Mouse (Mus musculus) kidney, embryonic 15.5 days (tissue): ENCODE measurements around the gene Bdkrb1. TPM values are rescaled to one million over a fixed set of nuclear protein-coding genes. Genes with fewer than 3 reads are reported as not detected.

ENCODE experiments used
- ATAC-seq: fragments of 200-750 bp; cut with Nextera tagmentation; replicated peaks from 2 replicates; pipeline ENCODE4 v1.8.0; 2017; ENCODE audit warnings: moderate TSS enrichment; ENCODE audit not compliant: low FRiP score
- H3K27ac ChIP-seq: fragments of 300-500 bp; sonication (generic); 2 replicates; pipeline ENCODE4 v1.5.1; 2015; ENCODE audit warnings: mild to moderate bottlenecking, inconsistent platforms
- H3K27me3 ChIP-seq: fragments of 300-500 bp; sonication (generic); 2 replicates; pipeline ENCODE4 v1.6.1; 2015; ENCODE audit warnings: inconsistent platforms
- H3K36me3 ChIP-seq: fragments of 300-500 bp; sonication (generic); 2 replicates; pipeline ENCODE4 v1.6.1; 2015; ENCODE audit warnings: inconsistent platforms
- H3K4me1 ChIP-seq: fragments of 300-500 bp; sonication (generic); 2 replicates; pipeline ENCODE4 v1.6.1; 2015; ENCODE audit warnings: inconsistent platforms
- H3K4me2 ChIP-seq: fragments of 300-500 bp; sonication (generic); 2 replicates; pipeline ENCODE4 v1.6.1; 2015; ENCODE audit warnings: moderate library complexity, mild to moderate bottlenecking, inconsistent platforms
- H3K4me3 ChIP-seq: fragments of 300-500 bp; sonication (generic); replicated peaks from 2 replicates; pipeline ENCODE4 v1.5.1; 2015; ENCODE audit warnings: mild to moderate bottlenecking, inconsistent platforms
- H3K9ac ChIP-seq: fragments of 300-500 bp; sonication (generic); 2 replicates; pipeline ENCODE4 v1.6.1; 2015; ENCODE audit warnings: mild to moderate bottlenecking, inconsistent platforms
- H3K9me3 ChIP-seq: fragments of 300-500 bp; sonication (generic); replicated peaks from 2 replicates; pipeline ENCODE4 v1.6.1; 2016; ENCODE audit warnings: inconsistent platforms
- WGBS: fragments of 180-500 bp; shearing (Covaris S2); methylation state at CpG from one replicate; pipeline ENCODE4 v1.1.7; 2015; ENCODE audit warnings: mixed read lengths; 5-methylcytosine and 5-hydroxymethylcytosine counted together
- polyA plus RNA-seq: library from polyadenylated mRNA; unstranded; fragments of >200 nt; fragmentation: Nextera tagmentation; extraction: Ambion mirVana; gene quantifications from 2 replicates; pipeline ENCODE4 v1.2.1, GENCODE M21; 2015

Gene Bdkrb1
- polyA plus RNA-seq, 1 experiment from 2014 or later: 0.12 TPM

DNA sequence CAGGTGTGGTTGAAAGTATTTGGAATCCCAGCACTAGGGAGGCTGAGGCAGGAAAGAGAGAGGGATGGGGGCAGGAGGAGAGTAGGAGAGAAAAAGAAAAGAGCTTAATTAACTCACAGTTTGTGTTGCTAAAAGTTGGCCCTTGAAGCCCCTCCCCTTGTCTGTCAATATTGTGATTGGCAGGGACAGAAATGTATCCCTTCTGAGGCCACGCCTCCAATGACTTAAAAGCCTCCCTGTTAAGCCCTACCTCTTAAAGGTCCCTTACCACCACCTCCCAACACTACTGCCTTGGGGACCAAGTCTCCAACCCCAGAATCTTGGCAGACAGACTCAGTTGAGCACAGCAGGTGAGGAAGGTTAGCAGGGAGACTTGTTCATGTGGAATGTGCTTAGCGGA is 30.3 kb upstream of the Bdkrb1 start:
- H3K27ac ChIP-seq: no peak overlapping the region
- no peaks in the 10 kb centered on the region for H3K36me3 ChIP-seq
- no peaks in the 10 kb centered on the region for H3K4me1 ChIP-seq
- no peaks in the 10 kb centered on the region for H3K27me3 ChIP-seq
- no peak overlapping the region for H3K4me3 ChIP-seq
- H3K9me3 ChIP-seq: no peaks in the 10 kb centered on the region
- WGBS: 77% methylated on average over 2 of the region's 2 CpGs
- no peak overlapping the region for H3K9ac ChIP-seq
- no peak for ATAC-seq
- no peak overlapping the region for H3K4me2 ChIP-seq

DNA sequence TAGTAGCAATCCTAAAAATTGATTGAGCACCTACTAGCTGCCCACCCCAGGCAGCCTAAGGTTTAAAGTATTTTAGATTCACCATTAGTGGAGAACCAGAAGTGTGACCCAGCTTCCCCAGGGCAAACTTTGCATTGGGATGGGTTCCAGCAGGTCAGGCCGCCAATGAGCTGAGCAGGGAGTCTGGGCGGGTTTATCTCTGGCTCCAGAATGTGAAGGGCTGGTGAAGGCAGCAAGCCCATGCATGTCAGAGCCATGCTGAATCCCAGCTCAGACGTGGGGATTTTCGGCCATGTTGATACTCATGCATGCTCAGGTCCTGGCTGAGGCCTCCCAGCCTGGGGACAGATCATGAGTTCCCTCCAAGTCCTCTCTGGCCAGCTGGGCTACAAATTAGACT is 28.5 kb upstream of the Bdkrb1 start:
- Histone ChIP-seq H3K27me3 (no peaks in the 10 kb centered on the region), H3K9me3 (no peaks in the 10 kb centered on the region), H3K27ac (no peak overlapping the region), H3K4me2 (no peak overlapping the region), H3K4me3 (no peak overlapping the region), H3K4me1 (0 out of 2 replicates have a peak, but pooled peaks cover under 1% of the 10 kb centered on the region), H3K9ac (no peak overlapping the region), H3K36me3 (no peaks in the 10 kb centered on the region)
- 93% methylated on average over 4 of the region's 4 CpGs for WGBS
- ATAC-seq: no peak

GRCm38 (mm10) chr12:105580490-105580889 is 22.4 kb upstream of the Bdkrb1 start:
- no peaks in the 10 kb centered on the region for H3K9me3 ChIP-seq
- no peak overlapping the region for H3K4me3 ChIP-seq
- H3K27me3 ChIP-seq: no peaks in the 10 kb centered on the region
- WGBS: 69% methylated on average over 17 of the region's 17 CpGs
- no peak for ATAC-seq
- peaks cover 31% of the 10 kb centered on the region for H3K4me1 ChIP-seq
- no peak overlapping the region for H3K9ac ChIP-seq
- no peaks in the 10 kb centered on the region for H3K36me3 ChIP-seq
- H3K4me2 ChIP-seq: no peak overlapping the region
- H3K27ac ChIP-seq: no peak overlapping the region

GRCm38 (mm10) chr12:105582486-105582885 is 20.4 kb upstream of the Bdkrb1 start:
- Histone ChIP-seq H3K36me3 (no peaks in the 10 kb centered on the region), H3K27ac (no peak overlapping the region), H3K9ac (no peak overlapping the region), H3K4me1 (peaks cover 31% of the 10 kb centered on the region), H3K27me3 (peaks cover 3% of the 10 kb centered on the region), H3K9me3 (no peaks in the 10 kb centered on the region), H3K4me2 (no peak overlapping the region), H3K4me3 (no peak overlapping the region)
- 64% methylated on average over 9 of the region's 9 CpGs for WGBS
- ATAC-seq: no peak

DNA sequence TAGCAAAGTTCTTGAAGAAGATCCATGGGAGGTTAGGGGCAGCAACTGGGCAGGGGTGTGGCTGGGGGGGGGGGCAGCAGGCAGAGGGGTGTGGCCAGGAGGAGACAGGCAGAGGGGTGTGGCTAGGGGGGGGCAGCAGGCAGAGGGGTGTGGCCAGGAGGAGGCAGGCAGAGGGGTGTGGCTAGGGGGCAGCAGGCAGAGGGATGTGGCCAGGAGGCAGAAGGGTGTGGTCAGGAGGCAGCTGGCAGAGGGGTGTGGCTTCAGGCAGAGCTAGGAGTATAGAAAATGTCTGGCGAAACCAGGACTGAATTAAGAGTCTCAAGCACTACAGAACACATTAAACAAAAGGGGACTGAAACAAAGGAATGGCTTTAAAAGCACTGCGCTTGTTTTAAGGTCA is 19.4 kb upstream of the Bdkrb1 start:
- no peak overlapping the region for H3K4me3 ChIP-seq
- H3K4me2 ChIP-seq: no peak overlapping the region
- 18% methylated on average over 2 of the region's 2 CpGs for WGBS
- H3K4me1 ChIP-seq: peaks cover 31% of the 10 kb centered on the region
- no peaks in the 10 kb centered on the region for H3K9me3 ChIP-seq
- no peaks in the 10 kb centered on the region for H3K36me3 ChIP-seq
- no peak overlapping the region for H3K27ac ChIP-seq
- peaks cover 3% of the 10 kb centered on the region for H3K27me3 ChIP-seq
- peak; percentile 80 for ATAC-seq
- no peak overlapping the region for H3K9ac ChIP-seq

DNA sequence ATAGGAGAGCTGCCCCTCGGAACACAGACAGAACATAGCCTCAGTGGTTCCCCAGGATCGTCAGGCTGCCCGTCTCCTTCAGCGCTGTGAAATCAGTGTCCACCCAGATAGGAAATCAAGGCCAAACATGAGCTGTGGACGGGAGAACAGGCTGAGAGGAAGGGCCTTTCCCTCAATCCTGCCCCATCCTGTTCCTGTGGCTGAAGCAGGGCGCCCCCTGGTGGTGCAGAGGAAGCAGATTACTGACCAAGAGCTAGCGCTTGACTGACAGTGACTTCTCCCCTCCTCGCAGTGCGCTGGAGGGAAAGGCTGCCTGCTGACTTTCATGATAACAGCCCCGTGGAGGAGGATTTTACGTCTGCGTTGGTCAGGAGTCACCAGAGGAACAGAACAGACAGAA is 18.0 kb upstream of the Bdkrb1 start:
- H3K4me3 ChIP-seq: no peak overlapping the region
- H3K36me3 ChIP-seq: no peaks in the 10 kb centered on the region
- H3K4me2 ChIP-seq: no peak overlapping the region
- ATAC-seq: peak; percentile 34; the same call in 1 of the 2 replicates
- H3K9me3 ChIP-seq: no peaks in the 10 kb centered on the region
- H3K27me3 ChIP-seq: peaks cover 3% of the 10 kb centered on the region
- H3K9ac ChIP-seq: no peak overlapping the region
- peaks cover 26% of the 10 kb centered on the region for H3K4me1 ChIP-seq
- 15% methylated on average over 11 of the region's 12 CpGs for WGBS
- no peak overlapping the region for H3K27ac ChIP-seq

GRCm38 (mm10) chr12:105587526-105587925 is 15.4 kb upstream of the Bdkrb1 start:
- peaks cover 23% of the 10 kb centered on the region for H3K4me1 ChIP-seq
- H3K4me2 ChIP-seq: no peak overlapping the region
- H3K36me3 ChIP-seq: no peaks in the 10 kb centered on the region
- H3K9ac ChIP-seq: no peak overlapping the region
- H3K27ac ChIP-seq: no peak overlapping the region
- no peak for ATAC-seq
- WGBS: 86% methylated on average over 8 of the region's 8 CpGs
- H3K4me3 ChIP-seq: no peak overlapping the region
- H3K27me3 ChIP-seq: peaks cover 3% of the 10 kb centered on the region
- H3K9me3 ChIP-seq: no peaks in the 10 kb centered on the region

GRCm38 (mm10) chr12:105590786-105591185 is 12.1 kb upstream of the Bdkrb1 start:
- Histone ChIP-seq H3K9ac (no peak overlapping the region), H3K36me3 (no peaks in the 10 kb centered on the region), H3K4me1 (0 out of 2 replicates have a peak, but pooled peaks cover 5% of the 10 kb centered on the region), H3K27ac (no peak overlapping the region), H3K9me3 (no peaks in the 10 kb centered on the region), H3K4me2 (no peak overlapping the region), H3K27me3 (peaks cover 3% of the 10 kb centered on the region), H3K4me3 (no peak overlapping the region)
- no peak for ATAC-seq
- 70% methylated on average over 7 of the region's 7 CpGs for WGBS

- no peak overlapping the region for H3K4me2 ChIP-seq
- H3K9ac ChIP-seq: no peak overlapping the region
- ATAC-seq: no peak
- no peak overlapping the region for H3K4me3 ChIP-seq
- WGBS: 95% methylated on average over 23 of the region's 23 CpGs
- no peaks in the 10 kb centered on the region for H3K9me3 ChIP-seq
- H3K27ac ChIP-seq: no peak overlapping the region
- peaks cover 10% of the 10 kb centered on the region for H3K4me1 ChIP-seq
- H3K36me3 ChIP-seq: no peaks in the 10 kb centered on the region
- H3K27me3 ChIP-seq: no peaks in the 10 kb centered on the region
Measured at GRCm38 (mm10) chr12:105592361-105592761, 10.5 kb upstream of the Bdkrb1 start.

DNA sequence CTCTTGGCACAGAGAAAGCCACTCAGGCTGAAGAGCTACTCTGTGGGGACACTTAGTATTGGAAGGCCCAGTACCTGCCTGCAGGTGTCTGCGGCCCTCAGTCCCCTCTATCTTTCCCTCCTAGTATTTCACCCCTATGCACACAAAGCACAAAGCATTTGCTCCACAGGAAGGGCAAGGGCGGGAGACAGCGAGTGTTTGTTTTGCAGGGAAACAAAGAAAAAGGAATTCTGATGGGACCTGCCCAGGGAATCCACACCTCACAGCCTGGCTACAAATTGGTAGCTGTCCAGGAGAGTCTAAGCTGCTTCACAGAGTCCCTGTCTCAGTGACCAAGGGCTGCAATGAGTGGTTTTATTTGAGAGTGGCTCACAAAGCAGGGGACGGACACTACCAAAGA is 9.4 kb upstream of the Bdkrb1 start:
- Histone ChIP-seq H3K9me3 (no peaks in the 10 kb centered on the region), H3K4me3 (no peak overlapping the region), H3K36me3 (no peaks in the 10 kb centered on the region), H3K4me1 (peaks cover 17% of the 10 kb centered on the region), H3K27ac (no peak overlapping the region), H3K27me3 (no peaks in the 10 kb centered on the region), H3K9ac (no peak overlapping the region), H3K4me2 (no peak overlapping the region)
- no peak for ATAC-seq
- 75% methylated on average over 4 of the region's 4 CpGs for WGBS

DNA sequence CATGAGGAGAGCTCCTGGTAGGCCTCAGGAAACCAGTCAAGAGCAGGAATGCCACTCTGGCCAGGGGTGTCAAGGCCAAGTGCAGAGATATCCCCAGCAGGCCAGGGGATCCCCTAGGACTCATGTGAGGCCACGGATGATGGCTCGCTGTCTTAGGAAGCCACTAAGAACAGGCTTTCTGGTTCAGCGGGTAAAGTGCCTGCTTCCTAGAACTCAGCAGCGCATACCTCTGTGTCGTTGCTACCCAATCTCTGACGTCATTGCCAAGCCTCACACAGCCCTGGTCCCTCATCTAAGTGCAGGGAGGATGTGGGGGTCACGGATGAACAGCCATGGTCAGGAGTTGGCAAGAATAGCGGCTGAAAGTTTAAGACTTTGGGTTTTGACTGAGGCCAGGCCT is 5.8 kb upstream of the Bdkrb1 start:
- H3K9me3 ChIP-seq: no peaks in the 10 kb centered on the region
- H3K36me3 ChIP-seq: no peaks in the 10 kb centered on the region
- H3K27me3 ChIP-seq: no peaks in the 10 kb centered on the region
- no peak; the same call in 1 of the 2 replicates for ATAC-seq
- 58% methylated on average over 8 of the region's 8 CpGs for WGBS
- H3K4me2 ChIP-seq: no peak overlapping the region
- H3K4me1 ChIP-seq: peaks cover 17% of the 10 kb centered on the region
- H3K4me3 ChIP-seq: no peak overlapping the region
- no peak overlapping the region for H3K9ac ChIP-seq
- no peak overlapping the region for H3K27ac ChIP-seq

DNA sequence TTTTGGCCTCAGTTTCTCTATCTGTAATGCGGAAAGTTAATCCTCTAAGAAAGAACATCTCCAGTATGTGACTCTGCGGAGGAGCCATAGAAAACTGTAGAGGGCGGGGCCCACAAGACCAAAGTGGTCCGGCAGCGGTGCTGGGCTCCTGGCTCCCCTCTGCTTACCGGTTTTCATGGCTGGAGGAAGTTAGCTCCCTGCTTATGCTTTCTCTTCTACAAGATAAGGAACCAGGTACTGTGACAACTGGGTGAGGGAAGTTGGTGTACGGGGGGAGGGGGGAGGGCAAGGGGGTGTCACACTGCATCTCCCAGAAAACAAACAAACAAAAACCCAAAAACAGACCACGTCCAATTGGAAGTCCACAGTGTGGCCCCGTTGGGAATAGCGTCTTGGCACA is 4.4 kb upstream of the Bdkrb1 start:
- no peak for ATAC-seq
- WGBS: 77% methylated on average over 10 of the region's 10 CpGs
- Histone ChIP-seq H3K4me2 (no peak overlapping the region), H3K9ac (no peak overlapping the region), H3K9me3 (no peaks in the 10 kb centered on the region), H3K36me3 (no peaks in the 10 kb centered on the region), H3K27ac (no peak overlapping the region), H3K4me1 (peaks cover 17% of the 10 kb centered on the region), H3K27me3 (no peaks in the 10 kb centered on the region), H3K4me3 (no peak overlapping the region)

DNA sequence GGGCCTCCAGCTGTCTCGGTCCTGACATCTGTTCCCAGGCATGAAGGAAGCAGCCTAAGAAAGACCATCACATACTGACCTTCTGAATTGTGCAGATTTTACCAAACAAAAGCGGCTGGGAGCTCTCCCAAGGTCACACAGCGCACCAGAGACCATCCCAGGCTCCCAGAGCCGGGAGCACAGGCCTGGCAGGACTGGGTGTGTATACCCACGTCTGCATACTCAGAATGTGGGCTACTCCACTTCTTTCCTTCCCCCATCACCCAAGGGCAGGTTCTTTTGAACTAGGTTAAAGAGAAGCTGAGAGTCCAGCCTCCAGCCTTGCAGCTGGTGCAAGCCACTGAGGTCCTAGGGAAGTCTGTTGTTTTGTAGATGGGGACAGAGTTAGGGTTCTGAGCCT is 3.8 kb upstream of the Bdkrb1 start:
- no peak overlapping the region for H3K4me2 ChIP-seq
- H3K4me1 ChIP-seq: peaks cover 17% of the 10 kb centered on the region
- H3K27me3 ChIP-seq: no peaks in the 10 kb centered on the region
- no peak overlapping the region for H3K4me3 ChIP-seq
- H3K27ac ChIP-seq: no peak overlapping the region
- no peaks in the 10 kb centered on the region for H3K36me3 ChIP-seq
- H3K9me3 ChIP-seq: no peaks in the 10 kb centered on the region
- 66% methylated on average over 5 of the region's 5 CpGs for WGBS
- no peak for ATAC-seq
- no peak overlapping the region for H3K9ac ChIP-seq
